Mouse (Mus musculus) cerebellum, postnatal 14 days (tissue): ENCODE measurements around the gene Gm45021.
"Not testable (repeated sequence)": the region's sequence is repeated elsewhere in the genome, so short reads cannot be mapped to it uniquely, and the experiment has no call there.

ENCODE experiments used
- DNase-seq, 2 experiments: peaks; one replicate each; pipeline ENCODE4 v3.0.0; 2021; ENCODE audit warnings: mixed read lengths in 2 of 2

Gene Gm45021

DNA sequence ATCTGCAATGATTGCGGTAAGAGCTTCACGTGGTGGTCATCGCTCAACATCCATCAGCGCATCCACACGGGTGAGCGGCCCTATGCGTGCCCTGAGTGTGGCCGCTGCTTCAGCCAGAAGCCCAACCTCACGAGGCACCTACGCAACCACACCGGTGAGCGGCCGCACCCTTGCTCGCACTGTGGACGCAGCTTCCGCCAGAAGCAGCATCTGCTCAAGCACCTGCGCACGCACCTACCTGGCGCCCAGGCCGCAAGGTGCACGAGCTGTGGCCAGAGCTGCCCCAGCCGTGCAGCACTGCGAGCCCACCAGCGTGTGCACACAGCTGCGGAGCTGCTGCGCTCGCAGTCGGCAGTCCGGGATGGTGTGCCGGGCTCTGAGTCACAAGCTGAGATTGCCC is 30.6 kb downstream of the Gm45021 start:
- DNase-seq = no peak

DNA sequence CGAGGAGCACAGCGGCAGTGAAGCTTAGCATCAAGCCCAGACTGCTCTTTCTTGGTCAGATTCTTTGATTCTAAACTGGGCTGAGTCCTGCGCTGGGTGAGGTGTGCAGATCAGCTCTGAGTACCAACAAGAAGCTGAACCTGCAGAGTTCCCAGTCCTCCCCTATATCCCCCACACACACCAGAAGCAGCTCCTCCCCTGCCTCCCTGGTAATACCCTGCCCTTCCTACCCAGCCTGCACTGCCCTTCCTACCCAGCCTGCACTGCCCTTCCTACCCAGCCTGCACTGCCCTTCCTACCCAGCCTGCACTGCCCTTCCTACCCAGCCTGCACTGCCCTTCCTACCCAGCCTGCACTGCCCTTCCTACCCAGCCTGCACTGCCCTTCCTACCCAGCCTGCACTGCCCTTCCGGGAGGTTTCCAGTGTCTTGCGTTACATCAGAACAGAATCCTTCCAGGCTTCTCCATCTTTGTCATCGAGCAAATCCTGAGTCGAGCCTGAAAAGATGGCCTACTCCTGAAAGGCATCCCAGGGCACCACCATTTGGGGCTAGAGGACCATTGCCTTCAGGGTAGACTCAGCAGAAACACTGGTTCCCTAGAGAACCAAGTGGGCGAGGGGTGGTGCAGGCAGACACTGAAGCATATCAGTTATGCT is 32.9 kb downstream of the Gm45021 start:
- DNase-seq = not testable (repeated sequence)

DNA sequence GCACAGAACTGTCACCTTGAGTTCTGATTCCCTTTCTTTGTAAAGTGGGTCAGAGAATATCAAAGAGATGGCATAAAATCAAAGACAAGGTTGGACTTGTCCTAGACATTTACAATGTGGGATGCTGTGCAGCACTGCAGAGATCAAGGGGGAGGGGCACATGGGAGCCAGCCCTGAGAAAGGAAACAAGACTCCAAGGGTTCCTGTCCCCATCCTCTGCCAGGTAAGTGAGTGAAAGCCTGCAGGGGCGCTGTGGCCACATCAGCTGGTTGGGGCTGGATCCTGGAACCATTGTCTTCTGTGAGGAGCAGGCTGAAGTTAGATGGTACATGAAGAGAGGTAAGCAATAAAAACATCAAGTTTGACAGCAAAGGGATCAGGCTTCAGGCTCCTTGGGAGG is 34.0 kb downstream of the Gm45021 start:
- DNase-seq = no peak

DNA sequence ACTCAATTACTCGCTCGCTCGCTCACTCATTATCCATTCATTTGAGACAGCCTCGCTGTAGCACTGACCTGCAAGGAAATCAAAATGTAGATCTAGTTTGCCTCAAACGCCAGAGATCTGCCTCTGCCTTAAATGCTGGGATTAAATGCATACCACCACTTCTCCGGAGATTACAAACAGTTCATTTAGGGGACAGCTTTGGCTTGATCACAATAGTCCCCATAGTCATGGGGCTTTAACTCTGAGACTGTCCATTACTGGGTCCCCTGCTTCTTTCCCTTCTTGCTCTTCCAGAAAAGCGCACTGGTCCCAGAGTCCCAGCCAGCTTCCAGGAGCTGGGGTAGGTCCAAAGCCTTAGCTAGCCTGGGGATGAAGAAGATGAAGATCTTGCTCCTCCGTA is 37.1 kb downstream of the Gm45021 start, which contains the start of gene AI854703:
TSS of gene AI854703 (plus strand) at position 301 of the 400 bp plus-strand sequence.
- no peak for DNase-seq

DNA sequence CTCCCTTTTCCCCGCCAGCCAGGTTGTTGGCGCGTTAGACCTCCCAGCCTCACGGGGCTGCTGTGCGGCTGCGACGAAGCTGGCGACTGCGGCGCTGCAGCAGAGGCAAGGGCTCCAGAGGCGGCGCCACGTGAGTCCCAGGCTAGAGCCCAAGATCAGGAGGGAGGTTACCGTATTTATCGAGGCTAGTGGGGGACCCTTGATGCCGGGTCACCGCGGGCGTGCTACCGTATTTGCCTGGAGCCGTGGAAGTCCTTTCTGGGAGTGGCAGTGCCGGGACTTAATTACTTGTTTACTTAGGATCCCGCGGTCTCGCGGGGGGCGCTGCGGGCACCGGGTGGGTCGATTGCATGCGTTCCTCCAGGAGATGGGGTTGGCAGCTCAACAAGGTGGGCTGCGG is 37.6 kb downstream of the Gm45021 start:
- DNase-seq = peak; percentile 57 to 60

DNA sequence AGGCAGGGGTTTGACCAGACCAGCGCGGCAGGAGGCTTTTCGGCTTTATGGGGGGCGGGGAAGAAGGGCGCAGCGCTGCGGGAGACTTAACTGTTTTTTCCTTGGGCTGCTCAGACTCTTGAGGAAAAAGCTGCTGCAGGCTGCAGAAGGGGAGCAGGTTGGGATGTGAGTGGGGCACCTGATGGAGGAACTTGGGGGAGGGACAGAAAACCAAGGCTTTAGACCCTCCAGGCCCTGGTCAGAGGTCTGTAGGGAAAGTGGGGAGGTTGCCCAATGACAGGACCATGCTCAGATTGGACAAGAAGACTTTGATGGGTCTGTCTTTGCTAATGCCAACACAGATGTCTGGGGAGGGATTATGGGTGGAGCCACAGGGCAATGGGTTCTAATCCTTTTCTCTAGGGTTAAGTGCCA is 38.1 kb downstream of the Gm45021 start:
- no peak for DNase-seq

DNA sequence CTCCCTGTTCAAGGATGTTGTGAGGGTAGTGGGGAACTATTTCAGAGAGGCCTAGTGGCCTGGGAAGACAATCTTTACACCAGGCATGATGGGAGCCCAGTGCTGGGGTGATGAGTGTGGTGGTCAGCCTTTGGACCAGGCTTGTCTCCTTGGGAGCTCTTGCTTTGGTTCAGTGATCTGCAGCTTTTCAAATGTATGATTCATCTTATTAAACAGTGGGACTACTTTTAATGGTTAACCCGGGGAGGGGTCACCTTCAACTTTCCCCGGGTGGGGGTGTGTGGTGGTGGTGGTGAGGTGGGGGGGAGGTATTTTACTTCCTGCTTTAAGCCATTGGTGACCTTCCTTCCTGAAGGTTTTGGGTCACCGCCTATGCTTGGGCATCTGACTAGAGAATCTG is 39.0 kb downstream of the Gm45021 start:
- DNase-seq = no peak

DNA sequence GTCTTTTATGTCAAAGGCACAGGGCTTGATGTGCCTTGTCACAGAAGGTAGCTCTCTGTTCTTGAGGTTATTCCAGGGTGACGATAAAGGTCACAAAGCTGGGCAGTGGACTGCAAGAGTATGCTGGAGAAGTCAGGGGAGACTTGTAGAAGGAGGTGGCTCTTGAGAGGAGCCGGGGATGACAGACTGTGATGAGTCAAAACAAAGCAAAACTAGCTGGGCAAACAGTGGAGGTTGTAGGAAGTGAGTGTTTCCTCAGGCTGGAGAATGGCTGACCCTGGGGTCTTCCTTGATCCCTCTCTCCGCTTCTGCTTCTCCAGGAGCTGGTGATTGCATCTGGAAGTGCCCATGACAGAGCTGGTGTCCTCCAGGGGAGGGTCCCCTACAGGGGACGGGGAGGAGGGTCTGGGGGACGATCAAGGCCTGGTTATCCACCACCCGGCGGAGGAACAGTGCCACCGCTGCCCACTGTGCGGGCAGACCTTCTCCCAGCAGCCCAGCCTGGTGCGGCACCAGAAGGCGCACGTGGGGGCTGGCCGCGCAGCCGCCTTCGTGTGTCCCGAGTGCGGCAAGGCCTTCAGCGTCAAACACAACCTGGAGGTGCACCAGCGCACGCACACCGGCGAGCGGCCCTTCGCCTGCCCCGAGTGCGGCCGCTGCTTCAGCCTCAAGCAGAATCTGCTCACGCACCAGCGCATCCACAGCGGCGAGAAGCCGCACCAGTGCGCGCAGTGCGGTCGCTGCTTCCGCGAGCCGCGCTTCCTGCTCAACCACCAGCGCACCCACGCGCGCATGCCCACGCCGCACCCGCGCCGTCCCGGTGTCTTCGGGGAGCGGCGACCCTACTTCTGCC is 39.6 kb downstream of the Gm45021 start:
- DNase-seq = peak; percentile 69 to 73

DNA sequence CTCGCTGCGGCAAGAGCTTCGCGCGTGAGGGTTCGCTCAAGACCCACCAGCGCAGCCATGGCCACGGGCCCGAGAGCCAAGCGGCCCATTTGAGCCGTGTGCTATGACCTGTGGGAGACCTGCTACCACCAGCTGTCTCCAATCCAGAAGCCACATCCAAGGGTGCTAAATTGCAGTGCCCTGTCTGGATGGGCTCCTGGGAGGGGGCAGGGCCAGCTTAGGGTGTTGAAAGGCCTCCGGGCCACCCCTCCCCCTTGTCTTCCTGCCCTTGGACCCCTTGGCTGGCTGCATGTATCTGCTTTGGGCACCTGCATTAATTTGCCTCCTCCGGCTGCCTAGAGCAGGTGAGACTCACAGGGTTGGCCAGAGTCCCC is 40.2 kb downstream of the Gm45021 start:
- no peak for DNase-seq

DNA sequence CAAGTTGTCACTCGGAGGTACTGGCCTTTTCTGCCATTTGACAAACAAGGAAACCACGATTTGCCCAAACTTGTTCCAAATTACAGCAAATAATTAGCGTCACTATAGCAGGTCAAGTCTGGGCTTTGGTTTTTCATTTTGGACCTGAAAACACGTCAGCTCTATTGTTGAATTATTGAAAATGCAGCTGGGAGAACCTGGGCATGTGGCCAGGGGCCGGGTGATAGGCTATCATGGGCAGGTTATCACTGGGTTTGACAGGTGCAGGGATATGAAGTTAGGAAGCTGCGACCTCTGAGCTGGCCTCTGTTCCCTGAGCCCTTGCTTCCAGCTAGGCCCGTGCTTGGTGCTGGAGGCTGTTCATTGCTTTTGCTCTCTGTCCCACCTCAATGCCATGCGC is 41.4 kb downstream of the Gm45021 start:
- DNase-seq = no peak

DNA sequence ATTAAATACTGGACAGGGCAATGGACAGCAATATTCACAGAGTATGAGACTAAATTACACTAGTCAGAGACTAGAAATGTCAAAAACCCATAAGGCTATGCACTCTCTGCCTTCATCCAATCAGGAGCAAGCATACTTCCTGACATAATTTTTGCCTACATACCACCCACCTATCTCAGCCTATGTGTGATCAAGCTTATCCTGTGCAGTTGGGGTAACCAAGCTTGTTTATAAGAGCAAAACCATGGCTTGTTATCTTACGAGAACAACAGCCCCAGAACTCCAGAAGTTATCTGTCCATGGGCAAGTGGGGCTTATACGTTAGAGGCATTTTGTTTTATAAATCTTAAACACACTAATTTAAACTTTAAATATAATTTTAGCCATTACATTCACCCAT is 45.7 kb downstream of the Gm45021 start:
- no peak for DNase-seq

DNA sequence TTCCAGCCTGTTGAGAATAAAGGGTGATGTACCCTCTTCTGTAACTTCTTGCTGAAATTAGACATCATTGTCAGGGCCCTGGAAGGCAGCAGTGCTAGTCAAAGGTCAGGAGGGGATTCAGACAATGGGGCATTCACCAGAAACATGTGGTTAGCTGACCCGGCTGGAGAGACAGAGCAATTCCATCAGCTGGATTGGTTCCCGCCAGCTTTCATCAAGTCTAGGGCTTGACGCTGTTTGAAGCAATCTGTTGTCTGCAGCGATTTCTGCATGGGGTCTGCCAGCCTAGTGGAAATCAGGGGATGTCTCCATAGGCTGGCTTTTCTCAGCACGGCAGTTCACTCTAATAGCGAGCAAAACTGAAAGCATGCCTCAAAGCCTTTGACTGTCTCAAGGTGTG is 47.1 kb downstream of the Gm45021 start:
- no peak for DNase-seq

DNA sequence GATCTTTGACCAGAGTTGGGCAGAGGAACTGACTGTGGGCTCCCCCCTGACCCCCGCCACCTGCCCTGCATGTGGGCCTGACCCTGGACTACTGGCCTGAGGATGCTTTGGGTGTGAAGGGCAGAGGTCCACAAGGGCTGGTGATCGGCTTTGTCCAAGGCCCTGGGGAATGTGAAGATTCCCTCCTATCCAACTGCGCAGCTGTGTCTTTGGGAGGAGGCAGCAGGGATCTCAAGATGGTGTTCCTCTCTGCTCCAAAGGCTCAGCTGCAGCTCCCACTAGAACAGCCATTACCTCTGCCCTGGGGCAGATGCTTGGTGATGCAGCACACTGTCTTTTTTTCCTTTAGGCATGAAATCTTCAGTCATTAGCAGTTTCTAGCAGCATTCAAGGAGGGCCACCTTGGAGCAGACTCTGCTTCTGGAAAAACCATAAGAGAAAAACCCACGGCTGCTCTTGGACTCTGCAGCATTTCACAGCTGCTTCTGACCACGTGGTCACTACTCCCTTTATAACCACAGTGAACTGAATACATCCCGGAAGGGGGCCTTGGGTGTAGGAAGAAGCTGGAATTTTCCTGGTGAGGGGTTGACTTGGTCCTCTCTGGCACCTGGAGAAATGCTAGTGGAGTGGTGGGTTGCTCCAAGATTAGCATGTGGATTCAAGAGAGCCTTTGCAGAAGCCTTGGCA is 48.5 kb downstream of the Gm45021 start:
- no peak for DNase-seq

DNA sequence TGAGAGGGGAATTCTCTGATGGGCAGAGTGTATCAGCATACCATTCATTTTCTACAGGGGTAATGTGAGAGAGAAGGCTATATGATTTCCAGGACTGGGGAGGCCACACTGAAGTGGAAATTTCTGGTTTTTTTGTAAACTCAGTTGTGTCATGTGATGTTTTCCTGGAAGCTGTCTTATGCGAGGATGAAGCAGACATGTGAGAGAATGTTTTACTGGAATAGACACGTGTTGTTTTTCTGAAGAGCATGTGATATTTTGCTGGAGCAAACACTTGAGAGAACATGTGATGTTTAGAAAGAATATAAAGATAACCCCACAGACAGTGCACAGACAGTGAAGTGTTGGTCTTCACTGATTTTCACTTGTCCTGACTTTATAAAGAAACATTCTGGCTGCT is 49.1 kb downstream of the Gm45021 start:
- DNase-seq = no peak

DNA sequence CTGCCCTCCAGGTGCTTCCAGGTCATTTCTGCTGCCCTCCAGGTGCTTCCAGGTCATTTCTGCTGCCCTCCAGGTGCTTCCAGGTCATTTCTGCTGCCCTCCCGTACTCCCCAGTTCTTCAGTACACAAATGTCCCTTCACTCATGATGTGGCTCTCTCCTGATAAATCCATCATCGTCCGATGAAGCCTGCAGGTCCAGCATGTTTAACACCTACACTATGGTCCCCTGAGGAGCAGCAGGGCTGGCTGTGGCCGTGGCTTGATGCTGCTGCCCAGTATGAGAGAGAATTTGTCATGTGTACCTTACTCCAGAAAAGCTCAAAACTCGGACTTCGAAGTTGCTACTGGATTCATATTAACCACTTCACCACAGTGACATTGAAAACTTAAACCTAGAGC is 52.0 kb downstream of the Gm45021 start:
- DNase-seq = no peak

DNA sequence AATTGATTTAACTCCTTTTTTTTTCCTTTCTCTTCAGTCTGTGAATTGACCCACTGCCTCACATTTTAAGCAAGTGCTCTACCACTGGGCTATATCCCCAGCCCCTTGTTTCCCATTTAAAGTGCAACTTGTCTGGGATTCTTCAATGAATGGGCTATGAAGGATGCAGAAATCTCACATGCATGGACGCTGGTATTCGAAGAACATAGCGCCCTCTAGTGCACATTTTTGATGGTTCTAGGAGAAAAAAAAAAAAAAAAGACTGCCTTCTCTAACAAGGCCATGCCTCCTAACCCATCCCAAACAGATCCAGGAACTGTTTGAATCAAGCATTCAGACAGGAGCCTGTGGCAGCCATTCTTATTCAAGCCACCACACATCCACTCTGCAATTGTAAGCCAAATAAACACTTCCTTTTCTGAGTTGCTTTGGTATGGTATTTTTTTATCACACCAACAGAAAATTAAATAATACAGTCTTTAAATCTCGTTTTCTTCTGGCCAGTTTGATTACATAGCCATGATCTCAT is 53.4 kb downstream of the Gm45021 start:
- peak; percentile 74 to 75 for DNase-seq

DNA sequence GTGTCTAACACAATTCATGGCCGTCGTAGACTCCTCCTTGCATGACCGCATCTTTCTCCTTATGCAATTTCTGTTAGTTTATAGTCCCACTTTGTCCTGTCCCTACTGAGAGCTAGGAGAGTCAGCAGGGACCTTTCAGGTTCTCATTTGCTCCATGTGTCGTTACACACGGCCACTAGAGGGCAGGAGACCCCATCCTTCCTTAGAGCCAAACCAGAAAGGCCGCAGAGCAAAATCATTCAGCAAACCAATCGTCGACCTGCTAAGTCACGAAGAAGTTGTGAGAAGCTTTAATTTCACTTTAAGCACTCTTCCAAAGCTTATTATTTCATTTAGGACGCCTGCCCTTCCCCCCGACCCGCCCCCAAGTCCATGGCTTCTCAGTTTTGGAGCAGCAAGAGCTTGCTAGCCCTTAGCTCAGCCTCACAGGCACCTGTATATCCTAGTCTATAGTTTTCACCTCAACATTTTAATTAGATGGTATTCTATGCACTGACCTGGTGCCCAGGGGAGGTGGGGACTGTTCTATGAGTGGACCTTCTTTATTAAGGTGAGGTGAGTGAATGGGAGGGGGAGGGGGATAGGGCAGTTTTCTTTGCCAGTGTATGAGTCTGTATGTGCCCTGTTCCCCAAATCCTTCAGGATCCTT is 56.4 kb downstream of the Gm45021 start:
- peak; percentile 80 to 85 for DNase-seq

DNA sequence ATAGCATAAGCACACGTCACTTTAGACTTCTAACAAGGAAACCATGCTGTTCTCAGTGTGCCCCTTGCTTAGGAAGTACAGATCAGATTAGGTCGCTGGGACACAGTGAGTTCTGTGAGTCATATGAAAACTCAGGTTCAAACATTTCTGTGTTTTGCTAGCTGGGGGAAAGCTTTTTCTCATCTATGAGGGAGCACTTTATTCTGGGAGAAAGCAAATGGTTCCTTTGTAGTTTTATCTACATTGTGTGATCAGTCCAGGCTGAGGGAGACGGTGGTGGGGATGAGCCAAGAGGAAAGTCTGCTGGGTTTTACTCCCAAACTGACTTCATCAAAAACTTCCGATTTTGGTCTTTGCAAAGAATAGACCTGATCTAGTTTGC is 56.9 kb downstream of the Gm45021 start:
- DNase-seq = no peak

DNA sequence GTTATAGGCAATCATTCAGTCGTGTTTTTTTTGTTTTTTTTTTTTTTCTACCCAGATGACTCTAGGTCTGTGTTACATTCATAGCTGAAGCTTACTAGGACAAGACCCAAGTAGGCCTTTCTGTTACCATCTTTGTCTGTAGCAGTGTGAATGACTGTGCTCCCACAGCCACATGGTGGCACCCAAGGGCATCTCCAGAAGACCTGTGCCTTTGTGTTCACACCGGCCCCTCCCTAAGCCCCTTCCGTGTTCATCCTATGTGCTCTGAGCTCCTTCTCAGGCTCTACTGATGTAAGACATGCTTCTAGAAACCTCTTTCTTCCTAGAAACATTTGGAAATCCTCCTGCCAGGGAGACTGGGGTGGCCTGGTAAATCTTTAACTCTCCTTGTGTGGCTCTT is 57.6 kb downstream of the Gm45021 start, which contains the start of gene Gimap8:
TSS of gene Gimap8 (plus strand) at position 240 of the 400 bp plus-strand sequence.
- peak; percentile 41 to 49 for DNase-seq

DNA sequence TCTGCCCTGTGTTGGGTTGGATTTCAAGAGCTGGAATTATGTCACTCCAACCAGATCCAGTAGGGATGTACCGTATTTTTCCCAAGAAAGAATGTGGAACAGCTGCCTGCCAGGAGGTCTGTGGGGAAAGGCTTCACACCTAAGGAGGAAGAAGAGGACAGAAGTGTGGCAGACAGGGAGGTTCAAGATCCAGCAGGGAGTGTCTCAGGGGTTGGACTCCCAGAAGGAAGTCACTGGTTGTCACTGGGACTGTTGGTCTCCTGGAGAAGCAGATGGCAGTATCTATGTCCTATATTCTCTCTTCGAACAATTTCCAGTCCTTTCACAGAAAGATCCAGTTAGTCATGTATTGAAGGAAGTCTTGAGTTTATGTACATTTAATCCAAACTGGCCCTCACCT is 58.2 kb downstream of the Gm45021 start:
- no peak for DNase-seq

DNA sequence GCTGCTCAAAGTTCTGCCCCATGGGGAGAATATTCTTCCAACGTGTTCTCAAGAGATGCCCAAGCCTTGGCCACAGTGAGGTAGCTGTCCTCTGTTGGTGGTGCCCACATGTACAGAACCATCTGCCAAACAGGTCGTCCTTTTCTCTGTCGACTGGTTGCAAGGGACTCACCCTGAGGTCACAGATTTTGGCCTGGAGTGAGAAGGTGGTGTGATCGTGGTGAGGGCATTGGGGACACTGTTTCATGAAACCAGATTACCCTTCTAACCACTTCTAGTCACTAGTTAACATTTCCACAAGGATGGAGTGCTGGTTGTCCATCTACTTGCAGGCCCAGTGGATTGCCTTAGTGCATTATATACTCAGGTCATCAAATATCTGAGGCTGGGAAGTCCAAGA is 59.4 kb downstream of the Gm45021 start:
- DNase-seq = no peak

DNA sequence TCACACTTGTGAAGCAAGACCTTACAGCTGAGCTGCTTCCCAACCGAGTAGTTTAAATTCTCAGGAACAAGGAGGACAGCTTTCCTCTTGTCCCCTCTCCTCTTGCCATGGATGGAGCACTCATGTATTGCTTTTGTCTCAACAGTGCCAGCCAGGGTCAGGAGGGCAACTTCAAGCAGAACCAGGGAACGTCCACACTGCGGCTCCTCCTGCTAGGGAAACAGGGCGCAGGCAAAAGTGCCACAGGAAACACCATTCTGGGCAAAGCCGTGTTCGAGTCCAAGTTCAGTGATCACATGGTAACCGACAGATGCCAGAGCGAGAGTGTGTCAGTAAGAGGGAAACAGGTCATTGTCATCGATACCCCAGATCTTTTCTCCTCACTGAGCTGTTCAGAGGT is 60.6 kb downstream of the Gm45021 start:
- no peak for DNase-seq

DNA sequence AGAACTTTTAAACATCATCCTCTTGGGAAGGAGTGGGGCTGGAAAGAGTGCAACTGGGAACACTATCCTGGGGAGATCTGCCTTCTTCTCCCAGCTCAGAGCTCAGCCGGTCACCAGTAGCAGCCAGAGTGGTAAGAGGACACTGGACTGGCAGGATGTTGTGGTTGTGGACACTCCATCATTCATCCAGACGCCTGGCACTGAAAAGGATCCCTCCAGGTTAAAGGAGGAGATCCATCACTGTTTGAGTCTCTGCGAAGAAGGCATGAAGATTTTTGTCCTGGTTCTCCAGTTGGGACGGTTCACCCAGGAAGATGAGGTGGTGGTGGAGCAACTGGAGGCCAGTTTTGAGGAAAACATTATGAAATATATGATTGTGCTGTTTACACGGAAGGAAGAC is 69.3 kb downstream of the Gm45021 start:
- no peak for DNase-seq
